Mouse (Mus musculus): ENCODE measurements around the gene Acta1. TPM values are rescaled to one million over a fixed set of nuclear protein-coding genes. Genes with fewer than 3 reads are reported as not detected.

The Acta1 gene
- total RNA-seq, 1 experiment from 2014 or later: 1.5 TPM

DNA sequence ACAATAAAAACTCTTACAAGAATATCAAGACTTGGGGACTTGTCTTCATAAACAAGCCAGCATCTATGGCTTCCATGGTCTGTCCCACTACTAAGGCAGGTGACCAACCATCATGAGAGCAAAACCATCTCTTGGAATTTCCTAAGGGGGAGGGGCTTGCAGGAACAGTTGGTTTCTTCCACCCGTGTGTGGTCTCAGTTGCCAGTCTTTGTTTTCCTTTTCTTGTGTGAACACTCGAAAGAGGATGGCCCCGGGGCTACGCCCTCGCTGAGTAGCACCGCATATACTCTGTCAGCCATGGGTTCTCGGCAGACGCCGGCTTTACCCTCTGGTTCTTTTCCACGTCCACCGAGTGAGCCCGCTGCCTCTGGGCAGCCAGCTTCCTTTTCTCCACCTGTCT is 52.5 kb downstream of the Acta1 start:
- DNase-seq: no peak

Other genes with a start within 250 kb of the Acta1 start
- 40.8 and 46.5 TPM in 2 replicates for gene Rhou, start 240.8 kb downstream of the Acta1 start, total RNA-seq (2021)
- 18.9 and 20.0 TPM in 2 replicates for gene Rab4a, start 88.8 kb downstream of the Acta1 start, total RNA-seq (2021)
- gene Ccsap, start 34.5 kb downstream of the Acta1 start, total RNA-seq (2021): 3.8 and 4.1 TPM in 2 replicates
- gene Nup133, start 54.5 kb upstream of the Acta1 start, total RNA-seq (2021): 15.3 and 16.5 TPM in 2 replicates
- gene Abcb10, start 88.4 kb upstream of the Acta1 start, total RNA-seq (2021): 19.4 and 19.6 TPM in 2 replicates
- gene Taf5l, start 126.6 kb upstream of the Acta1 start, total RNA-seq (2021): 25.4 and 27.7 TPM in 2 replicates
- gene Urb2, start 126.8 kb upstream of the Acta1 start, total RNA-seq (2021): 12.5 and 13.7 TPM in 2 replicates